Mouse (Mus musculus) thymus, adult 2 months (tissue): ENCODE measurements at regions not wholly inside any gene's neighbourhood (a gene's known extent, or its start where the extent isn't known, plus 50 kb on each side); places are given as distances from the start of the nearest gene placed in this dataset.

Source experiments
- CTCF ChIP-seq: fragments of 200-500 bp; IDR thresholded peaks from 2 replicates; pipeline ENCODE4 v1.5.1; 2012; ENCODE audit warnings: mild to moderate bottlenecking, control low read depth, low read length, moderate library complexity, borderline replicate concordance; ENCODE audit not compliant: control insufficient read depth, poor library complexity, insufficient read depth; ENCODE audit errors: extremely low read depth
- POLR2A ChIP-seq: fragments of 200-500 bp; IDR thresholded peaks from 2 replicates; pipeline ENCODE4 v1.6.1; 2012; ENCODE audit warnings: mild to moderate bottlenecking, low read length, control low read depth, moderate library complexity; ENCODE audit not compliant: control insufficient read depth, poor library complexity, insufficient read depth; ENCODE audit errors: extremely low read depth

GRCm38 (mm10) chr8:126839712-126840355 is 105.8 kb downstream of the Tomm20 start:
- TF ChIP-seq POLR2A = no peak
- no peak for TF ChIP-seq CTCF
